Mouse (Mus musculus) MEL (cell line): Measurements from ENCODE around the gene Nlrc4. TPM values are rescaled to one million over a fixed set of nuclear protein-coding genes. Genes with fewer than 3 reads are reported as not detected.

Source experiments
- DNase-seq: peaks from one replicate; pipeline ENCODE4 v3.0.0; 2011; ENCODE audit warnings: low read depth, low spot score
- H3K27ac ChIP-seq: 2 replicates; pipeline ENCODE4 v1.5.1; 2012; ENCODE audit warnings: low read depth, mild to moderate bottlenecking, control low read depth, low read length, moderate library complexity; ENCODE audit not compliant: control insufficient read depth
- H3K27me3 ChIP-seq, 2 experiments: fragments of 150-350 bp in 1 of 2; sonication (generic) in 1 of 2; 2 replicates each; pipeline ENCODE4 v1.6.1; 2012; ENCODE audit warnings: low read length in 2 of 2, mild to moderate bottlenecking in 2 of 2, improper control_type of control experiment in 1 of 2, moderate library complexity in 1 of 2; ENCODE audit not compliant: insufficient read depth in 2 of 2, control insufficient read depth in 1 of 2
- H3K36me3 ChIP-seq, 2 experiments: 2 replicates each; pipeline ENCODE4 v1.6.1; 2012 to 2014; ENCODE audit warnings: low read length in 2 of 2, improper control_type of control experiment in 1 of 2, inconsistent platforms in 1 of 2, mild to moderate bottlenecking in 1 of 2; ENCODE audit not compliant: insufficient read depth in 2 of 2, control insufficient read depth in 1 of 2
- H3K4me1 ChIP-seq, 2 experiments: fragments of 150-350 bp in 1 of 2; sonication (generic) in 1 of 2; 2 replicates each; pipeline ENCODE4 v1.6.1; 2012; ENCODE audit warnings: low read length in 2 of 2, improper control_type of control experiment in 1 of 2, mild to moderate bottlenecking in 1 of 2; ENCODE audit not compliant: insufficient read depth in 2 of 2, control insufficient read depth in 1 of 2
- H3K4me3 ChIP-seq, 2 experiments: fragments of 150-350 bp in 1 of 2; sonication (generic) in 1 of 2; 2 replicates each; pipeline ENCODE4 v1.5.1; 2012; ENCODE audit warnings: low read depth in 2 of 2, low read length in 2 of 2, mild to moderate bottlenecking in 2 of 2, moderate library complexity in 2 of 2, control low read depth in 1 of 2, improper control_type of control experiment in 1 of 2; ENCODE audit not compliant: control insufficient read depth in 1 of 2, insufficient read depth in 1 of 2
- H3K79me2 ChIP-seq: 2 replicates; pipeline ENCODE4 v1.6.1; 2012; ENCODE audit warnings: mild to moderate bottlenecking, low read length, moderate library complexity; ENCODE audit not compliant: control insufficient read depth, poor library complexity, insufficient read depth
- H3K9ac ChIP-seq: 2 replicates; pipeline ENCODE4 v1.6.1; 2012; ENCODE audit warnings: low read depth, mild to moderate bottlenecking, control low read depth, low read length, moderate library complexity; ENCODE audit not compliant: control insufficient read depth, poor library complexity, severe bottlenecking
- H3K9me3 ChIP-seq: fragments of 150-350 bp; sonication (generic); replicated peaks from 2 replicates; pipeline ENCODE4 v1.6.1; 2012; ENCODE audit warnings: mild to moderate bottlenecking, low read length, improper control_type of control experiment, moderate library complexity; ENCODE audit not compliant: insufficient read depth
- CTCF ChIP-seq, 3 experiments: IDR thresholded peaks in 2 of 3; conservative IDR thresholded peaks in 1 of 3; 2 replicates each; pipeline ENCODE4 v1.5.1; 2011 to 2012; ENCODE audit warnings: low read length in 3 of 3, low read depth in 2 of 3, mild to moderate bottlenecking in 2 of 3, improper control_type of control experiment in 1 of 3, inconsistent platforms in 1 of 3, mixed read lengths in 1 of 3, moderate library complexity in 1 of 3; ENCODE audit not compliant: control insufficient read depth in 1 of 3, insufficient read depth in 1 of 3, poor library complexity in 1 of 3, severe bottlenecking in 1 of 3
- ELF1 ChIP-seq: IDR thresholded peaks from 2 replicates; pipeline ENCODE4 v1.6.1; 2014; ENCODE audit warnings: low read depth, mild to moderate bottlenecking, inconsistent platforms, low read length, improper control_type of control experiment, moderate library complexity
- HCFC1 ChIP-seq: IDR thresholded peaks from 2 replicates; pipeline ENCODE4 v1.6.1; 2012; ENCODE audit warnings: low read depth, mild to moderate bottlenecking, inconsistent platforms, low read length, improper control_type of control experiment, moderate library complexity
- MYC ChIP-seq: IDR thresholded peaks from 2 replicates; pipeline ENCODE4 v1.6.1; 2011; ENCODE audit warnings: low read depth, mild to moderate bottlenecking, low read length, improper control_type of control experiment, moderate library complexity
- POLR2AphosphoS2 ChIP-seq: IDR thresholded peaks from 2 replicates; pipeline ENCODE4 v1.6.1; 2011; ENCODE audit warnings: low read length, improper control_type of control experiment
- RAD21 ChIP-seq: IDR thresholded peaks from 2 replicates; pipeline ENCODE4 v1.6.1; 2011; ENCODE audit warnings: mild to moderate bottlenecking, low read depth, low read length, improper control_type of control experiment
- SIN3A ChIP-seq: IDR thresholded peaks from 2 replicates; pipeline ENCODE4 v1.6.1; 2012; ENCODE audit warnings: low read length, improper control_type of control experiment, inconsistent platforms
- SMC3 ChIP-seq: IDR thresholded peaks from 2 replicates; pipeline ENCODE4 v1.6.1; 2011; ENCODE audit warnings: low read depth, low read length, improper control_type of control experiment
- TAL1 ChIP-seq: IDR thresholded peaks from 2 replicates; pipeline ENCODE4 v1.6.1; 2012; ENCODE audit warnings: mild to moderate bottlenecking, inconsistent platforms, low read length, moderate library complexity, mixed read lengths
- USF1 ChIP-seq: IDR thresholded peaks from 2 replicates; pipeline ENCODE4 v1.6.1; 2014; ENCODE audit warnings: low read depth, mild to moderate bottlenecking, inconsistent platforms, low read length, improper control_type of control experiment, moderate library complexity
- USF2 ChIP-seq, 2 experiments: IDR thresholded peaks; 2 replicates each; pipeline ENCODE4 v1.6.1; 2011 to 2012; ENCODE audit warnings: improper control_type of control experiment in 2 of 2, low read length in 2 of 2, borderline replicate concordance in 1 of 2, inconsistent platforms in 1 of 2, low read depth in 1 of 2, mild to moderate bottlenecking in 1 of 2; ENCODE audit not compliant: insufficient read depth in 1 of 2
- ZC3H11A ChIP-seq: IDR thresholded peaks from 2 replicates; pipeline ENCODE4 v1.6.1; 2012; ENCODE audit warnings: low read depth, mild to moderate bottlenecking, inconsistent platforms, low read length, improper control_type of control experiment
- ZMIZ1 ChIP-seq: IDR thresholded peaks from 2 replicates; pipeline ENCODE4 v1.6.1; 2012; ENCODE audit warnings: low read depth, mild to moderate bottlenecking, inconsistent platforms, low read length, improper control_type of control experiment, moderate library complexity
- polyA plus RNA-seq, 2 experiments: library from polyadenylated mRNA; stranded (reverse) in 1 of 2; unstranded in 1 of 2; fragments of >175 nt in 1 of 2; fragments of >200 nt in 1 of 2; gene quantifications; 2 replicates each; pipeline versions ENCODE4 v1.2.1 to v1.2.4; 2012; ENCODE audit warnings: low replicate concordance in 2 of 2, low read depth in 1 of 2; ENCODE audit not compliant: insufficient read length in 2 of 2, insufficient read depth in 1 of 2, missing spikeins in 1 of 2
- total RNA-seq: library from RNA; depleted of rRNA; stranded (reverse); fragments of 300-350 nt; gene quantifications from 2 replicates; pipeline ENCODE4 v1.2.3, GENCODE M21; 2012

Nlrc4 gene
- total and polyA plus RNA-seq, 3 experiments, result 0.04 to 0.47 TPM; not detected in 1

- TF ChIP-seq USF2 (IDR thresholded peaks at IDR 0.05; ENCODE audit: borderline replicate concordance in 1 of 2, insufficient read depth in 1 of 2, low read depth in 1 of 2, low read length in 2 of 2) (peak in 1 of 2 experiments; percentile 62; a peak in 1 of 4 replicates), USF1 (peak; percentile 68), HCFC1 (no peak), ZC3H11A (no peak)
Measured at GRCm38 (mm10) chr17:74413324-74413723, 45.6 kb downstream of the Nlrc4 start.

GRCm38 (mm10) chr17:74409722-74410121 lies 49.2 kb downstream of the Nlrc4 start:
- TF ChIP-seq ELF1, result no peak
- TF ChIP-seq CTCF (IDR thresholded peaks at IDR 0.05 in 2 of 3, conservative IDR thresholded peaks at IDR 0.05 in 1 of 3; ENCODE audit: control insufficient read depth in 1 of 3, insufficient read depth in 1 of 3, low read depth in 2 of 3, low read length in 3 of 3, poor library complexity in 1 of 3, severe bottlenecking in 1 of 3), result peak in 1 of 3 experiments; percentile 40; a peak in 2 of 6 replicates
- TF ChIP-seq RAD21, result peak; percentile 5; the same call in 1 of the 2 replicates
- peak; percentile 48 for TF ChIP-seq SMC3
- no peak for TF ChIP-seq ZMIZ1
- TF ChIP-seq, all 39 proteins: peak for 3
- Histone ChIP-seq H3K27ac (no peak overlapping the region), H3K9ac (no peak overlapping the region), H3K27me3 (no peaks in the 10 kb centered on the region), H3K4me1 (no peaks in the 10 kb centered on the region), H3K9me3 (no peaks in the 10 kb centered on the region), H3K4me3 (no peak overlapping the region), H3K36me3 (peaks cover 0 to 3% of the 10 kb centered on the region in 2 experiments; a peak in 1 of 4 replicates), H3K79me2 (no peaks in the 10 kb centered on the region)
- peak; percentile 19 for DNase-seq

More at GRCm38 (mm10) chr17:74413324-74413723, 45.6 kb downstream of the Nlrc4 start:
- Histone ChIP-seq H3K79me2 (no peaks in the 10 kb centered on the region), H3K27ac (no peak overlapping the region), H3K9ac (no peak overlapping the region), H3K27me3 (no peaks in the 10 kb centered on the region), H3K9me3 (no peaks in the 10 kb centered on the region), H3K36me3 (peaks cover 0 to 3% of the 10 kb centered on the region in 2 experiments; a peak in 2 of 4 replicates), H3K4me1 (no peaks in the 10 kb centered on the region), H3K4me3 (no peak overlapping the region)
- DNase-seq, result no peak

- Histone ChIP-seq H3K9ac (no peak overlapping the region), H3K79me2 (no peaks in the 10 kb centered on the region), H3K27me3 (no peaks in the 10 kb centered on the region), H3K36me3 (peaks cover 0 to 4% of the 10 kb centered on the region in 2 experiments; a peak in 1 of 4 replicates), H3K4me3 (no peak overlapping the region), H3K27ac (no peak overlapping the region), H3K9me3 (no peaks in the 10 kb centered on the region), H3K4me1 (no peaks in the 10 kb centered on the region)
- no peak for DNase-seq
- TF ChIP-seq SIN3A (no peak), CTCF (IDR thresholded peaks at IDR 0.05 in 2 of 3, conservative IDR thresholded peaks at IDR 0.05 in 1 of 3; ENCODE audit: control insufficient read depth in 1 of 3, insufficient read depth in 1 of 3, low read depth in 2 of 3, low read length in 3 of 3, poor library complexity in 1 of 3, severe bottlenecking in 1 of 3) (no peak), MYC (no peak), ELF1 (no peak), POLR2AphosphoS2 (no peak), TAL1 (no peak)
- TF ChIP-seq, all 39 proteins: peak for 0
Measured at GRCm38 (mm10) chr17:74406487-74406886, 52.5 kb downstream of the Nlrc4 start.
